Mouse (Mus musculus): Measurements from ENCODE around the gene Cfap157.

GRCm38 (mm10) chr2:32759001-32759400 is 25.2 kb downstream of the Cfap157 start:
- no peak for TF ChIP-seq CTCF (conservative IDR thresholded peaks at IDR 0.05; ENCODE audit: insufficient read depth, insufficient read length, low read depth, low read length)
- no peak for TF ChIP-seq POLR2A (IDR thresholded peaks at IDR 0.05; ENCODE audit: low read depth, low read length)
